Mouse (Mus musculus): Measurements from ENCODE around the gene Cygb. TPM values are rescaled to one million over a fixed set of nuclear protein-coding genes. Genes with fewer than 3 reads are reported as not detected.
"Not testable (repeated sequence)": the region's sequence is repeated elsewhere in the genome, so short reads cannot be mapped to it uniquely, and the experiment has no call there.

The Cygb gene
- polyA plus RNA-seq, 1 experiment from 2014 or later, result 2.8 TPM

DNA sequence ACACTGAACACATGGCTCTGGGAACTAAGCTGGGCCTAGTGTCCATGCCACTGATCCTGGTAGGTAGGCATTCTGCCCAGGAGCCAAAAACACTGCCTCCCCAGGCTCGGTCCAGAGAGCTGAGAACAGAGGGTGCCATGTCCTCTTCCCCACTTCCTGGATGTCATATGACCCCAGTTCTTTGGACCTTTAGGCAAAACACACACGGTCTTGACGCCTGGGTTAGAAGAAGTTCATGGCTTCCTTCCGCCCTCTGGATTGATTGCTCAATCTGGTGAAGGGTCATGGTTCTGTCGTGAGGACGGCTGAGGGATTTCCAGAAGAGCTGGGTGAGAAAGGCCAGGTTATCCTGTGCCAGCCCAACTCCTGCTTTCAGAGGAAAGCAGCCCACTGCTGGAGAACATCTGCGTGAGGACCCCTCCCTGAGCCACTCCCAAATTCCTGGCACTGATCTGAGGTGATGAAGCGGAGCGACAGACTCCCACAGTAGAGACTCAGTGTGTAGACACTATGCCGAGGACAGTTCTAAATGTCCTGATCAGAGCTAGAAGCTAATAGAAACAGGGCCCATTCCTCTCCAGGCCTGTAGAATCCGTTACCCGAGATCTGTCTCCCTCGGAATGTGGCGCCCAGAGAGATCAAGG, 28.5 kb upstream of the Cygb start:
- 75% methylated on average over 14 of the region's 14 CpGs for WGBS
- no peak overlapping the region for H3K27ac ChIP-seq
- no peak for DNase-seq (ENCODE audit: low spot score)
- H3K27me3 ChIP-seq (ENCODE audit: insufficient read depth, poor library complexity, severe bottlenecking), result no peaks in the 10 kb centered on the region
- peaks cover 16% of the 10 kb centered on the region; the same call in 1 of the 2 replicates for H3K4me1 ChIP-seq
- no peaks in the 10 kb centered on the region for H3K9me3 ChIP-seq
- peaks cover 63% of the 10 kb centered on the region for H3K36me3 ChIP-seq
- no peak overlapping the region for H3K4me3 ChIP-seq

DNA sequence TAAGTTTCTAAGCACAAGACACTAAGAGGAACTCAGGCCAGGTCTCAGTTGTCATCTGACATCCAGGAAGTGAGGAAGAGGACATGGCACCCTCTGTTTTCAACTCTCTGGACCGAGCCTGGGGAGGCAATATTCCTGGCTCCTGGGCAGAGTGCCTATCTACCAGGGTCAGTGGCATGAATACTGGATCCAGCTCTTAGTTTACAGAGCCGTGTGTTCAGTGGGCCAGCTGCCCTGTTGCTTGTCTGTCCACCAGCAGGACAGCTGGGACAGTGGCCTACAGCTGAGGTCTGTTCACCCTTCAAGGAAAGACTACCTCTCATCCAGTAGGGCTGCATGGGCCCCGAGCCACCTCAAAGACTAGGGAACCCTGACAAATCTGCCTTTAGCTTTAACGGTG, 27.0 kb upstream of the Cygb start:
- Histone ChIP-seq H3K4me3 (no peak overlapping the region), H3K27me3 (ENCODE audit: insufficient read depth, poor library complexity, severe bottlenecking) (no peaks in the 10 kb centered on the region), H3K4me1 (peaks cover 16% of the 10 kb centered on the region; the same call in 1 of the 2 replicates), H3K36me3 (peaks cover 78% of the 10 kb centered on the region), H3K9me3 (no peaks in the 10 kb centered on the region), H3K27ac (no peak overlapping the region)
- DNase-seq (ENCODE audit: low spot score), result no peak
- WGBS, result 78% methylated on average over 4 of the region's 4 CpGs

DNA sequence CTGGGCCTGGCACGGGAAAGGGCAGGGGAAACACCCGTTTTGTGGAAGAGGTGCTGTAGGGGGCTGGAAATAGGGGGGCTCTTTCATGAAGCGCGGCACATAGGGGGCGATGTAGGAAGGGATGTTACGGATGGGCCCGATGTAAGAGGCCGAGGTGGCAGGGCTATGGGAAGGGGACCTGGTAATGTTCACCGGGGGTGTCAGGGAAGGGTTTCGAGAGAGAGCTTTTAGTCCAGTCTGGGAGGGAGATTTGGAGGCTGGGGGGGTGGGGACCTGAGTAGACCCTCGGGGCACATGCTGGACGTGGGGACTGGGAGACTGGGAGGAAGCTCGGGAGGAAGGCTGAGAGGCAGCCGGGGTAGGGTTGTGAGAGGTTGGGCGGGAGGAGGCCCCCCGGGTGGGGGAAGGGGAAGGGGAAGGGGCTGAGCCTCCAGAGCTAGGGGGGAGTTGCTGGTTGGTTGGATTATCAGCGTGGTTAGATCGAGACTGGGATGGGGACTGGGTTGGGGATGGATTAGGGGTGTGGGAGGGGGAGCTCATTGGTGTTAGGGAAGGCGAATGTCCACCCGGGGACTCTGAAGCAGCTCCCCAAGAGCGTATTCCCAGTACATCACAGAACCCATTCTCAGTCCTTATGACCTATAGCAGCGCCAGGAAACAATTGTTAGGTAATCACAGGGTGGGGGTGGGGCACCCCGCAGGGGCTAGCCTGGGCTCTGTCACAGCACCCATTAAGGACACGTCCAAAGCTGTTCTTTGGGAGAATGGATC, 26.4 kb upstream of the Cygb start:
- Histone ChIP-seq H3K27me3 (ENCODE audit: insufficient read depth, poor library complexity, severe bottlenecking) (no peaks in the 10 kb centered on the region), H3K36me3 (peaks cover 84% of the 10 kb centered on the region), H3K27ac (no peak overlapping the region; the same call in 1 of the 2 replicates)

DNA sequence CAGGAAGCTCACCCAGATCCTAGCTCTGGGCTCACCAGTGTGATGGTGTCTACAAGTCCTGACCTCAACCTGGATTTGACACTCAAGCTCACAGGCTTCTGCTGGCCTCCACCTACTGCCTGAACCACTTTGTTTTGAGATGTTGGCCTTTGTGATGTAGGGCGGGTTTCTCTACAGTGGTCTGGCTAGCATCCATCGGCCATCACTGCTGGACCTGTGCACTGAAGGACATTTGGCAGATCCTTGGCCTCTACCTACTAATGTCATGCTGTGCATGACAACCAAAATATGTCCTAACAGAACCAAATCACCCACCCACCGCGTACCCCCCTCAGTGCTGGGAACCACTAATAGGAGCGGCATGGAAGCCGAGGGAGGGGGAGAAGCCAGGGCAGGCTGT, 25.0 kb upstream of the Cygb start:
- 90% methylated on average over 6 of the region's 6 CpGs for WGBS
- no peak overlapping the region for H3K4me3 ChIP-seq
- peaks cover 89% of the 10 kb centered on the region for H3K36me3 ChIP-seq
- no peaks in the 10 kb centered on the region for H3K9me3 ChIP-seq
- no peak for DNase-seq (ENCODE audit: low spot score)
- peaks cover 23% of the 10 kb centered on the region for H3K4me1 ChIP-seq
- no peaks in the 10 kb centered on the region for H3K27me3 ChIP-seq (ENCODE audit: insufficient read depth, poor library complexity, severe bottlenecking)
- no peak overlapping the region for H3K27ac ChIP-seq

More for the DNA sequence above, 26.4 kb upstream of the Cygb start:
- H3K9me3 ChIP-seq, result no peaks in the 10 kb centered on the region
- H3K4me3 ChIP-seq, result no peak overlapping the region
- H3K4me1 ChIP-seq, result peaks cover 16% of the 10 kb centered on the region; the same call in 1 of the 2 replicates
- no peak for DNase-seq (ENCODE audit: low spot score)
- whole genome bisulfite sequencing, result 71% methylated on average over 24 of the region's 24 CpGs

DNA sequence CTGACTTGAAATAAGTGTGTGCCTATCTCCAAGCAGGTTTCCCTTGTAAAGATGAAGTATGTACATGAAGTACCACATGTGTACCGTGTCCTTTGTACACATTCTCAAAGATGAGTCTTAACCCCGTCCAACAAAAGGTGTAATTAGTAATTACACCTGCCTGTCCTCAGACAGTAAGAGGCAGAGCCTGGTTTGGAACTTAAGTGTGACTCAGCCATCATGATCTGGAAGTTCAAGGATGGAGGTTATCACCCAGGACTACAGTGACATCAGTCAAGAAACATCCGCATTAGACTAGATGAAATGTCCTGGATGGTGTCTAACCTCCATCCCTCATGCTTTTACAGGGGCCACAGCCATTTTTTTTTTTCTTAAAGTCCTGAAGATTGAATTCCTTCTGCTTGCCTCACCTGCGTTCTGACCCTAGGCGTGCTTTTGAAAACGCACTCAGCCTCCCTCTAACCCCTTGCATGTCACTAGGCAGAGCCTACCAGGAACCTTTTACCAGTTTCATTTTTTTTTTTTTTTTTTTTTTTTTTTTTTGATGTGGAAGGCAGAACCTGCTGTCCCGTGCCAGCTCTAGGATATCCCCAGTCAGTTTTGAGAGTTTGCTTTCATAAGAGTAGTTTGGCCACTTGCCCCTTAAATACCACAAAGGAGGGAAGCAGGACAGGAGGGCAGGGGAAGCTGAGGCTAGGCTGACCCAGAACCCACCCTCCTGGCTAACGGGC, 23.8 kb upstream of the Cygb start:
- WGBS, result 82% methylated on average over 8 of the region's 8 CpGs
- DNase-seq (ENCODE audit: low spot score), result no peak
- Histone ChIP-seq H3K4me3 (no peak overlapping the region), H3K27ac (no peak overlapping the region), H3K27me3 (ENCODE audit: insufficient read depth, poor library complexity, severe bottlenecking) (no peaks in the 10 kb centered on the region), H3K36me3 (peaks cover 97% of the 10 kb centered on the region), H3K9me3 (no peaks in the 10 kb centered on the region), H3K4me1 (peaks cover 28% of the 10 kb centered on the region)

DNA sequence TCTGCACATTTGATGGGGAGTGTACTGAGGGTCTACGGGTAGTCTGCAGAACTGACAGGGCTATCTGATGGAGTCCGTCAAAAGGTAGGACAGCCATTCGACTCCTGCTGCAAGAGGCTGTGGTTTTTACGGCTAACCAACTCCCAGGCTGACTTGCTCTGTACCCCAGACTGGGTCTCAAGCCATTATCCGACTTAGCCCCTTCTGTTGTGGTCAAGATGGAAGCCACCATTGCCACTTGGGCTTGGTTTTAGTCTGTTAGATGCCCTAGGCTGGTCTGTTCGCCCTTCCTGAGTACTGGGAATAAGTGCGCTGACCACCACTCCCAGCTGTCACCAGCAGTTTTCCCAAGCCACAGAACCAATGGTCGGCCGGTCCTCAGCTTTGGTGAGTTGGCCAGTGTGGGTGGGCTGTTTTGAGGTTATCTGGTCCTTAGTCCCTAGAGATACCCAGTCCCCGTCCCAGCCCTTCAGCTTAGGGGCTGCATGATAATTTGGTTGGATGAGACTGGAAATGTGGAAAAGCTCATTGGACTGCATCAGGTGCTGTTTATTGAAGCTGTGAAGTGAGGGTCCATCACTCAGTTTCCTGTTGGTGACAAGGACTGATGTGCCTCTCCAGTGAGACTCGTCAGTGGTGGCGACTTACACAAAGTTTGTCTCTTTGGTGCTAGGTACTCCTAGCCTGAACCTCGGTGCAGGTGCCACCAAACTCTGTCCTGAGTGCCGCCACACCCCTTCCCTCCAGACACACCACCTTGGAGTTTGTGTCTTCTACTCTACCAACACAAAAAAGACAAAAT, 22.3 kb upstream of the Cygb start:
- Histone ChIP-seq H3K27me3 (ENCODE audit: insufficient read depth, poor library complexity, severe bottlenecking) (no peaks in the 10 kb centered on the region), H3K36me3 (peaks cover 87% of the 10 kb centered on the region), H3K9me3 (no peaks in the 10 kb centered on the region), H3K27ac (no peak overlapping the region), H3K4me1 (peaks cover 26% of the 10 kb centered on the region), H3K4me3 (no peak overlapping the region)
- DNase-seq (ENCODE audit: low spot score), result no peak
- 85% methylated on average over 14 of the region's 14 CpGs for WGBS

DNA sequence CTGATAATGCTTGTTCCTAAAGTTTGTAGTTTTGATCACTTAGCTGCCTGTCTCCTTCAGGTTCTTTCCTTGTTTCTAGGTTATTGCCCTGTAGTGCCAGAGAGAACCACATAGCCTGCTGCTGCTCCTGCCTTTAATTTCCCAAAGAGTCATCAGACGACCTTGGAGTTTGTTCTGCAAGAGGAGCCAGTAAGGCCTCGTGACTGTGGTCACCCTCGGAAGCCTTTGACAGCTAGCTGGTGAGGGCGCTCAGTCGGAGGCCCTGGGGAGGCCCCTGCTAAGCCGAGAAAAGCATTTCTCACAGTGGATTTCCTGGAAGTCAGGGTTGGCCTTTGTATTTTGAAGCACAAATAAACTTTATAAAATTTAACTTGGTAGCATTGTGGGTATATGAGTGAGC, 21.3 kb upstream of the Cygb start:
- Histone ChIP-seq H3K36me3 (peaks cover 78% of the 10 kb centered on the region), H3K4me1 (peaks cover 34% of the 10 kb centered on the region)
- H3K27ac ChIP-seq; H3K9me3 ChIP-seq; DNase-seq (ENCODE audit: low spot score); H3K4me3 ChIP-seq; H3K27me3 ChIP-seq (ENCODE audit: insufficient read depth, poor library complexity, severe bottlenecking): not testable (repeated sequence)
- WGBS, result 78% methylated on average over 6 of the region's 6 CpGs

DNA sequence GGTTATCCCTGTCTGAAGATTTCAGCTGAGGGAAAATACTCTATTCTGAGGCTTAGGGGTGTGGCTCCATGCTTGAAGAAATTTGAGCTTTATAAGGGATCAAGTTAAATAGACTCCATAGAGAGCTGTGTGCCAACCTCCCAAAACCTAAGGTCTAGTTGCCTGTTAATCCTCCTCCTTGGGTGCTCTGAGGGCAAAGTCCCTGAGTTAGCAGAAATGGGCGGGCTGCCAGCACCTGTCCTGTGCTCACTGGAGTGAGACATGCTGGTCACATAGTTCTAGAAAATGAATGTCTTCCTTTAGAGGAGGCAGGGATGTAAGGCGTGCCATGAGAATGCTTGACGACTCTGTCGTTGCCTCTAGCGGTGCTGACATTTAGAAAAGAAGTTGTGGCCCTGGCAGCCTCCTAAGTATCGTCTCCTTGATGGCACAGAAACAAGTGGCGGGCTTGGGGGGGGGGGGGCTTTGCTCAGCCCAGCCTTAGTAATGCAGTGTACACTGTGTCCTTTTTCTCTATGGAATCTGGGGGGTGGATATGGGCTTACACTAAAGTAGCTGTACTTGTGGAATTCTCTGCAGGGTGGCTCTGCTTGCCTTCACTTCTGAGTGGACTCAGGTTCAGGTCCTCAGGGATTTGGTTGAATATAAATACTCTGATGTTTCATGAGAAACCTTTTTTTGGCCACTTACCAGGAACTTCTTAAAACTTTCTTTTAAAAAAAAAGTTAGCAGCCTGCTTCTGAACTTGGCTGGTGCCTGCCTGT, 20.7 kb upstream of the Cygb start:
- H3K27me3 ChIP-seq (ENCODE audit: insufficient read depth, poor library complexity, severe bottlenecking), result no peaks in the 10 kb centered on the region; the same call in 1 of the 2 replicates
- WGBS, result 82% methylated on average over 7 of the region's 7 CpGs
- H3K27ac ChIP-seq, result no peak overlapping the region
- no peak overlapping the region for H3K4me3 ChIP-seq
- peaks cover 72% of the 10 kb centered on the region for H3K36me3 ChIP-seq
- no peak for DNase-seq (ENCODE audit: low spot score)
- no peaks in the 10 kb centered on the region for H3K9me3 ChIP-seq
- H3K4me1 ChIP-seq, result peaks cover 31% of the 10 kb centered on the region

DNA sequence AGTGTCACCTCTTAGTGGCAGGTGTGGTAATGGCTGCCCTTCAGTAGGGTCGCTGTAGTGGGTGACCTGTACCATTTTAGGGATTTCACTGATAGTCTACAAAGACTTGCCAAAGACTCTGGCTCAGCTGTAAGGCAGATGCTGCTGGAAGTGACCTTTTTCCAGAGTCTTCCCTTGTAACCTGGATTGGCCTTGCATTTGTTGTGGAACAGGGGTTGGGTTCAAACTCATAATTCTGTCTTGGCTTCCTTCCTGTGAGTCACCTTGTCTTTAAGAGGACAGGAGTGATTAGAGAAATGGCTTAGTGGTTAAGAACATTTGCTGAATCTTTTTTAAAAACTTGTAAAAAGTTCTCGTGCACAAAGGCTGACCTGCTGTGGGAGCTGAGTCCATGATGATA, 19.3 kb upstream of the Cygb start:
- no peak overlapping the region for H3K27ac ChIP-seq
- 89% methylated on average over 2 of the region's 2 CpGs for WGBS
- no peak for DNase-seq (ENCODE audit: low spot score)
- H3K27me3 ChIP-seq (ENCODE audit: insufficient read depth, poor library complexity, severe bottlenecking), result peaks cover 9% of the 10 kb centered on the region; the same call in 1 of the 2 replicates
- H3K4me3 ChIP-seq, result peak overlapping the region; percentile 73; the same call in 1 of the 2 replicates
- H3K4me1 ChIP-seq, result peaks cover 45% of the 10 kb centered on the region
- H3K9me3 ChIP-seq, result no peaks in the 10 kb centered on the region
- peaks cover 59% of the 10 kb centered on the region for H3K36me3 ChIP-seq

DNA sequence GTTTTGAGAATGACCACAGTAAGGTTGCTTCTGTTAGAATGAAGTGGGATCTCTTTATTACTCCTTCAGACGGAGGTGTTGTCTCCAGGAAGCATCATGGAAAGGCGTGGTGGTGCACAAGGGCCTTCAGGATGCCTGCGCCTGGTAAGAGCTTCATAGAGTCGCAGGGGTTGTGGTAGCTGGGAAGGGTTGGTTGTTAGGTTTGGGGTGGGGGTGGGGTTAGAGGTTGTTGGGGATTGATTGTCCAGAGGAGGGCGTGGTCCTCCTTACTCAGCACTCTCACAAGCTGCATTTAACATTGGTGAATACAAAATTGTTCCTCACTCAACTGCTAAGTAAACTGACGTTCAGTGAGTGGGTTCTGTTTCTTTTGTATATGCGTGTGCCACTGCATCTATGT, 18.5 kb upstream of the Cygb start:
- Histone ChIP-seq H3K27ac (peak overlapping the region; percentile 90; the same call in 1 of the 2 replicates), H3K4me1 (peaks cover 46% of the 10 kb centered on the region), H3K9me3 (no peaks in the 10 kb centered on the region), H3K4me3 (peak overlapping the region; percentile 73), H3K27me3 (ENCODE audit: insufficient read depth, poor library complexity, severe bottlenecking) (peaks cover 9% of the 10 kb centered on the region; the same call in 1 of the 2 replicates), H3K36me3 (peaks cover 51% of the 10 kb centered on the region)
- DNase-seq (ENCODE audit: low spot score), result no peak
- WGBS, result 27% methylated on average over 7 of the region's 7 CpGs

DNA sequence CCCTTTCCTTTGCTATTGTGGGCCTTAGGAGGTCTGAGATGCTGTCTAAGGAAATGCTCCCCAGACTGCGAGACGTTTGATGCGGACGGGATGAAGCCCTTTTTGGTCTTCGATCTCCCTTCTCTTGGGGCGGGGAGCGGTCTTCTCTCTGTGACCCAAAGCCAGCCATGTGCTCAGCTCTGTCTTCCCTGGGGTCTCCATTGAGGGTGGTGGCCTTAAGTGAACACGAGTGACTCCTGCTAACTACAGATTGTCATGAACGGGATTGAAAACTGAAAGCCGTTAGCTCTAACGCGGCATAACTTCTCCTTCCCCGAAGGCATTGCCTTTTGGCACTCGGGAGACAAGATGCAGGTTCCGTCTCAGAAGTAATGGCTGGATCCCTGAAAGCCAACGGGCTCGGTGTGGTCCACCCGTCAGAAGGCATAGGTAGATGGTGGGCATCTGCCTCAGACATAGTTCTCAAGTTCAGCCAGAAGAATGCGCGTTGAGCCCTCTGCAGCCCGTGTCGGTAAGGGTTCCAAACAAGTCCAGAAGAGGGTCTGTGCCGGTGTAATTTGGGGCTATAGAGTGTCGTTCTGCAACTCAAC, 17.8 kb upstream of the Cygb start:
- Histone ChIP-seq H3K36me3 (peaks cover 45% of the 10 kb centered on the region), H3K9me3 (no peaks in the 10 kb centered on the region), H3K27ac (peak overlapping the region; percentile 90), H3K4me3 (peak overlapping the region; percentile 73), H3K27me3 (ENCODE audit: insufficient read depth, poor library complexity, severe bottlenecking) (peaks cover 9% of the 10 kb centered on the region; the same call in 1 of the 2 replicates), H3K4me1 (peaks cover 46% of the 10 kb centered on the region)
- DNase-seq (ENCODE audit: low spot score), result no peak
- WGBS, result under 1% methylated on average over 24 of the region's 24 CpGs

Data from heart, embryonic 10.5 days (tissue).